Comparison of ENCODE assay signal across 9 mouse cellular contexts in genomic region chr1:106738092-106738491, GRCm38 (mm10). TPM values are rescaled to one million over a fixed set of nuclear protein-coding genes. Genes with fewer than 3 reads are reported as not detected.
DNase-seq lines count a peak whose midpoint lies in the region; ATAC-seq and TF ChIP-seq lines count a peak whose summit lies in the region.
"Had no signal": no experiment of that assay in that cellular context is flagged by ENCODE, and none has a peak within 500 bp of the region (broad histone marks: within the 10 kb centered on the region; RNA-seq: fewer than 3 reads in every experiment).

No protein-coding gene starts in this region.

- H3K27ac ChIP-seq in liver, adult 2 months (replicated peaks; ENCODE audit: insufficient read depth, low read depth, low read length), result no peak overlapping the region
- no peak overlapping the region for H3K27ac ChIP-seq in liver, embryonic 11.5 days (ENCODE audit: low read depth, low read length)
- no peak overlapping the region for H3K27ac ChIP-seq in liver, postnatal 0 days (ENCODE audit: low read depth)
- no peak overlapping the region for H3K27ac ChIP-seq in forebrain, embryonic 13.5 days
- H3K27ac ChIP-seq: heart, embryonic 15.5 days had no signal

- no peaks in the 10 kb centered on the region for H3K9me3 ChIP-seq in liver, embryonic 11.5 days (ENCODE audit: control insufficient read depth, low read length)
- H3K9me3 ChIP-seq in liver, postnatal 0 days (ENCODE audit: low read length), result no peaks in the 10 kb centered on the region
- no peaks in the 10 kb centered on the region for H3K9me3 ChIP-seq in forebrain, embryonic 13.5 days (replicated peaks)
- H3K9me3 ChIP-seq: heart, embryonic 15.5 days had no signal

- no peak for TF ChIP-seq EP300 in liver, postnatal 0 days (IDR thresholded peaks at IDR 0.05; ENCODE audit: low read depth)

- no peaks in the 10 kb centered on the region for H3K4me1 ChIP-seq in liver, adult 2 months (ENCODE audit: control insufficient read depth, insufficient read depth, low read length)
- no peaks in the 10 kb centered on the region for H3K4me1 ChIP-seq in liver, embryonic 11.5 days (replicated peaks; ENCODE audit: control insufficient read depth, insufficient read depth, low read length)
- no peaks in the 10 kb centered on the region for H3K4me1 ChIP-seq in liver, postnatal 0 days (ENCODE audit: insufficient read depth)
- no peaks in the 10 kb centered on the region for H3K4me1 ChIP-seq in forebrain, embryonic 13.5 days
- H3K4me1 ChIP-seq: heart, embryonic 15.5 days had no signal

- 95% methylated on average over 3 of the region's 3 CpGs for whole genome bisulfite sequencing in liver, adult 2 months
- whole genome bisulfite sequencing in liver, embryonic 11.5 days, result 85% methylated on average over 3 of the region's 3 CpGs
- WGBS in liver, postnatal 0 days (ENCODE audit: insufficient replicate concordance), result 78% methylated on average over 3 of the region's 3 CpGs
- WGBS in forebrain, embryonic 13.5 days, result 82% methylated on average over 3 of the region's 3 CpGs

- no peak overlapping the region for H3K9ac ChIP-seq in liver, adult 2 months (ENCODE audit: low read depth, low read length)
- no peak overlapping the region for H3K9ac ChIP-seq in liver, embryonic 11.5 days (ENCODE audit: low read depth, low read length)
- no peak overlapping the region for H3K9ac ChIP-seq in liver, postnatal 0 days (replicated peaks)
- H3K9ac ChIP-seq in forebrain, embryonic 13.5 days, result no peak overlapping the region
- H3K9ac ChIP-seq: heart, embryonic 15.5 days had no signal

- CTCF ChIA-PET in Patski (lab: Charles Lee), result interaction anchor here (0.8 to 5.3 kb wide), 5 partner anchors 9 to 226 kb away, joined by 3 to 31 read pairs (median 3); no protein-coding TSS in a partner anchor

- H3K79me2 ChIP-seq in liver, adult 2 months (ENCODE audit: control insufficient read depth, insufficient read depth, low read length), result no peaks in the 10 kb centered on the region

- no peak for TF ChIP-seq POLR2A in liver, adult 2 months (IDR thresholded peaks at IDR 0.05; ENCODE audit: extremely low read depth, insufficient read depth, low read length)

- peaks cover 32% of the 10 kb centered on the region for H3K36me3 ChIP-seq in liver, adult 2 months (ENCODE audit: control insufficient read depth, insufficient read depth, low read length)
- no peaks in the 10 kb centered on the region; the same call in 1 of the 2 replicates for H3K36me3 ChIP-seq in liver, embryonic 11.5 days (ENCODE audit: control insufficient read depth, insufficient read depth, low read length)
- H3K36me3 ChIP-seq in liver, postnatal 0 days (replicated peaks; ENCODE audit: insufficient read depth, low read length), result peaks cover 18% of the 10 kb centered on the region
- H3K36me3 ChIP-seq in forebrain, embryonic 13.5 days (ENCODE audit: poor library complexity, severe bottlenecking), result peaks cover 19% of the 10 kb centered on the region; the same call in 1 of the 2 replicates

- peak; percentile 45; the same call in 1 of the 2 replicates for TF ChIP-seq CTCF in liver, adult 2 months (IDR thresholded peaks at IDR 0.05; ENCODE audit: low read depth, low read length)
- TF ChIP-seq CTCF in Patski (IDR thresholded peaks at IDR 0.05), result peak; percentile 62
- TF ChIP-seq CTCF in liver, postnatal 0 days (IDR thresholded peaks at IDR 0.05; ENCODE audit: low read depth), result peak; percentile 72

- POLR2A ChIA-PET in Patski (lab: Charles Lee), result interaction anchor here (0.6 to 0.8 kb wide), 2 partner anchors 25 to 304 kb away, joined by 3 read pairs; no protein-coding TSS in a partner anchor

- peak; percentile 24 for DNase-seq in liver, adult 2 months (ENCODE audit: extremely low read depth, low read depth, low spot score)
- DNase-seq in liver, embryonic 11.5 days (ENCODE audit: low spot score), result no peak
- DNase-seq in Patski (ENCODE audit: low read depth, low spot score), result no peak
- peak; percentile 36 for DNase-seq in liver, postnatal 0 days
- peak; percentile 72 for DNase-seq in thymus, postnatal 0 days (ENCODE audit: low spot score)
- no peak for DNase-seq in yolk sac, embryonic 10.5 days (ENCODE audit: low spot score)
- DNase-seq in urinary bladder, adult 2 months (ENCODE audit: low spot score), result no peak

- H3K27me3 ChIP-seq in liver, adult 2 months (ENCODE audit: control insufficient read depth, insufficient read depth, low read length), result no peaks in the 10 kb centered on the region
- no peaks in the 10 kb centered on the region for H3K27me3 ChIP-seq in liver, embryonic 11.5 days (replicated peaks; ENCODE audit: control insufficient read depth, insufficient read depth, low read length)
- no peaks in the 10 kb centered on the region for H3K27me3 ChIP-seq in Patski
- H3K27me3 ChIP-seq in liver, postnatal 0 days (ENCODE audit: insufficient read depth, low read length), result no peaks in the 10 kb centered on the region
- no peaks in the 10 kb centered on the region for H3K27me3 ChIP-seq in forebrain, embryonic 13.5 days
- H3K27me3 ChIP-seq: heart, embryonic 15.5 days had no signal

- H3K4me2 ChIP-seq in liver, embryonic 11.5 days, result no peak overlapping the region
- H3K4me2 ChIP-seq in liver, postnatal 0 days (ENCODE audit: low read depth, low read length), result no peak overlapping the region
- no peak overlapping the region for H3K4me2 ChIP-seq in forebrain, embryonic 13.5 days
- H3K4me2 ChIP-seq: heart, embryonic 15.5 days had no signal

- ATAC-seq in liver, embryonic 11.5 days (replicated peaks; ENCODE audit: low FRiP score), result no peak; the same call in 1 of the 2 replicates
- ATAC-seq in Patski, result no peak
- no peak for ATAC-seq in liver, postnatal 0 days
- no peak for ATAC-seq in forebrain, embryonic 13.5 days

- in situ Hi-C loops in Patski (cut with MboI; ENCODE audit: low pct_unique_long_range_greater_than_20kb), result no loop called here

- no peak overlapping the region for H3K4me3 ChIP-seq in liver, adult 2 months (ENCODE audit: insufficient read depth, low read depth, low read length)
- no peak overlapping the region for H3K4me3 ChIP-seq in liver, embryonic 11.5 days (ENCODE audit: low read depth, low read length)
- no peak overlapping the region for H3K4me3 ChIP-seq in liver, postnatal 0 days (ENCODE audit: low read depth, low read length)
- no peak overlapping the region for H3K4me3 ChIP-seq in forebrain, embryonic 13.5 days
- H3K4me3 ChIP-seq: heart, embryonic 15.5 days had no signal

RNA-seq across cellular contexts. Expression of gene Kdsr, which starts 21.4 kb away (rescaled TPM):
- 10.4 and 11.4 TPM in 2 replicates for total RNA-seq in liver, adult 2 months (2014; rRNA removed)
- 10.3 and 10.5 TPM in 2 replicates for polyA plus RNA-seq in liver, adult 2 months (2012; rRNA removed)
- 8.1 and 9.6 TPM in 2 replicates for polyA plus RNA-seq in liver, embryonic 11.5 days (2014; fragmentation: Nextera tagmentation; extraction: Ambion mirVana)
- 21.7 TPM for polyA plus RNA-seq in Patski (2021)
- polyA plus RNA-seq in liver, postnatal 0 days (2015; fragmentation: Nextera tagmentation; extraction: Ambion mirVana), result 7.3 and 8.0 TPM in 2 replicates
- 11.7 and 13.5 TPM in 2 replicates for polyA plus RNA-seq in thymus, postnatal 0 days (2015; fragmentation: Nextera tagmentation; extraction: Ambion mirVana)
- 16.7 and 16.8 TPM in 2 replicates for polyA plus RNA-seq in urinary bladder, adult 2 months (2012; rRNA removed)
- polyA plus RNA-seq in forebrain, embryonic 13.5 days (2015; fragmentation: Nextera tagmentation; extraction: Ambion mirVana), result 10.1 and 11.5 TPM in 2 replicates

RNA-seq across cellular contexts. Expression of gene Bcl2, which starts 24.0 kb away (rescaled TPM):
- total RNA-seq in liver, adult 2 months (2014; rRNA removed), result 1.5 and 2.0 TPM in 2 replicates
- polyA plus RNA-seq in liver, adult 2 months (2012; rRNA removed), result 0.26 and 0.35 TPM in 2 replicates
- 2.8 and 3.3 TPM in 2 replicates for polyA plus RNA-seq in liver, embryonic 11.5 days (2014; fragmentation: Nextera tagmentation; extraction: Ambion mirVana)
- polyA plus RNA-seq in Patski (2021), result 11.7 TPM
- 0.70 and 0.83 TPM in 2 replicates for polyA plus RNA-seq in liver, postnatal 0 days (2015; fragmentation: Nextera tagmentation; extraction: Ambion mirVana)
- polyA plus RNA-seq in thymus, postnatal 0 days (2015; fragmentation: Nextera tagmentation; extraction: Ambion mirVana), result 17.4 and 24.9 TPM in 2 replicates
- 3.4 and 5.7 TPM in 2 replicates for polyA plus RNA-seq in urinary bladder, adult 2 months (2012; rRNA removed)
- 10.0 and 10.5 TPM in 2 replicates for polyA plus RNA-seq in forebrain, embryonic 13.5 days (2015; fragmentation: Nextera tagmentation; extraction: Ambion mirVana)

RNA-seq across cellular contexts. Expression of gene Vps4b, which starts 58.4 kb away (rescaled TPM):
- total RNA-seq in liver, adult 2 months (2014; rRNA removed), result 36.4 and 37.8 TPM in 2 replicates
- 10.5 and 10.7 TPM in 2 replicates for polyA plus RNA-seq in liver, adult 2 months (2012; rRNA removed)
- 53.7 and 55.2 TPM in 2 replicates for polyA plus RNA-seq in liver, embryonic 11.5 days (2014; fragmentation: Nextera tagmentation; extraction: Ambion mirVana)
- 92.3 TPM for polyA plus RNA-seq in Patski (2021)
- 20.2 and 22.7 TPM in 2 replicates for polyA plus RNA-seq in liver, postnatal 0 days (2015; fragmentation: Nextera tagmentation; extraction: Ambion mirVana)
- polyA plus RNA-seq in thymus, postnatal 0 days (2015; fragmentation: Nextera tagmentation; extraction: Ambion mirVana), result 82.5 and 88.7 TPM in 2 replicates
- 48.1 and 50.0 TPM in 2 replicates for polyA plus RNA-seq in urinary bladder, adult 2 months (2012; rRNA removed)
- 51.6 and 55.2 TPM in 2 replicates for polyA plus RNA-seq in forebrain, embryonic 13.5 days (2015; fragmentation: Nextera tagmentation; extraction: Ambion mirVana)

Comparison
In these comparisons a context has a peak if more than half of its experiments do, and no peak if none do; other contexts are left out.
1. DNase-seq: peak in liver, adult 2 months (single experiment), liver, postnatal 0 days (single experiment) and thymus, postnatal 0 days (single experiment); none in liver, embryonic 11.5 days (single experiment), Patski (single experiment), yolk sac, embryonic 10.5 days (single experiment) and urinary bladder, adult 2 months (single experiment).
2. Peak in every context shown above with its lines, with median percentiles within 50 percentile points of each other: CTCF ChIP-seq.